Mouse (Mus musculus): ENCODE data around the gene Gfm2. TPM values are rescaled to one million over a fixed set of nuclear protein-coding genes. Genes with fewer than 3 reads are reported as not detected.

Gfm2 gene
- polyA plus RNA-seq, 1 experiment: 15.5 TPM

DNA sequence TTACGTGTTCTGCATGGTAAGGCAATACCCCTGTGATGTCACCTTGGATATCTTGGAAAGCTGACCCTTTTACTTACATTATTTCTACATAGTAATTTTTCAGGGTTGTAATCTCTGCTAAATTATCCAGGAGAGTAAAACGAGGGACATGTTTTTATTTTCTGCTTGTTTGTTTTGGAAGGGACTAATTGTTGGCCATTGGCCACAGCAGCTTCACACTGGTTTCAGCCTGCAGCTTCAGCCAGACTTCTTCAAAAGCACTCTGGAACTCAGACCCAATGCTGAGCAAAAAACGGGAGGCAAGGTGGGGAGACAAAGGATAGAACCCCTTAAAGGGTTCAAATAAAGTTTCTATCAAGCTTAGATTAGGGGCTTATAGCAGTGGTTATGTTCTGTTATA, 92.4 kb downstream of the Gfm2 start:
- Histone ChIP-seq H3K4me1 (ENCODE audit: control insufficient read depth, insufficient read depth, low read length) (no peaks in the 10 kb centered on the region), H3K27ac (ENCODE audit: control insufficient read depth, insufficient read depth, low read depth, low read length, poor library complexity) (no peak overlapping the region), H3K4me3 (replicated peaks; ENCODE audit: control insufficient read depth, low read depth, low read length) (no peak overlapping the region)
- 69% methylated on average over 3 of the region's 3 CpGs for WGBS
- TF ChIP-seq CTCF (IDR thresholded peaks at IDR 0.05; ENCODE audit: control insufficient read depth, insufficient read depth, low read length) (no peak), POLR2A (IDR thresholded peaks at IDR 0.05; ENCODE audit: borderline replicate concordance, control insufficient read depth, low read depth, low read length) (no peak)

Other genes with a start within 250 kb of the Gfm2 start
- 0.30 TPM in 1 of 2 replicates, not detected in the other for gene Gcnt4, start 213.2 kb upstream of the Gfm2 start, polyA plus RNA-seq (2011; ENCODE audit: insufficient read depth, insufficient read length, low replicate concordance, missing spikeins)
- not detected in 2 replicates for gene 1700029F12Rik, start 103.6 kb upstream of the Gfm2 start, polyA plus RNA-seq (2011; ENCODE audit: insufficient read depth, insufficient read length, low replicate concordance, missing spikeins)
- 0.22 and 1.4 TPM in 2 replicates for gene Fam169a, start 70.7 kb upstream of the Gfm2 start, polyA plus RNA-seq (2011; ENCODE audit: insufficient read depth, insufficient read length, low replicate concordance, missing spikeins)
- gene Gm6169, start 38.7 kb upstream of the Gfm2 start, polyA plus RNA-seq (2011; ENCODE audit: insufficient read depth, insufficient read length, low replicate concordance, missing spikeins): 60.8 and 160 TPM in 2 replicates
- gene Nsa2, start within 50 bp of the Gfm2 start, polyA plus RNA-seq (2011; ENCODE audit: insufficient read depth, insufficient read length, low replicate concordance, missing spikeins): 76.1 and 142 TPM in 2 replicates
- gene Hexb, start 60.4 kb downstream of the Gfm2 start, polyA plus RNA-seq (2011; ENCODE audit: insufficient read depth, insufficient read length, low replicate concordance, missing spikeins): 16.7 and 35.7 TPM in 2 replicates
- gene Enc1, start 103.2 kb downstream of the Gfm2 start, polyA plus RNA-seq (2011; ENCODE audit: insufficient read depth, insufficient read length, low replicate concordance, missing spikeins): 0.54 and 6.5 TPM in 2 replicates

Measured in bone marrow, adult 2 months (tissue).